Comparison of ENCODE assay signal across 28 mouse cellular contexts in the genomic region with DNA sequence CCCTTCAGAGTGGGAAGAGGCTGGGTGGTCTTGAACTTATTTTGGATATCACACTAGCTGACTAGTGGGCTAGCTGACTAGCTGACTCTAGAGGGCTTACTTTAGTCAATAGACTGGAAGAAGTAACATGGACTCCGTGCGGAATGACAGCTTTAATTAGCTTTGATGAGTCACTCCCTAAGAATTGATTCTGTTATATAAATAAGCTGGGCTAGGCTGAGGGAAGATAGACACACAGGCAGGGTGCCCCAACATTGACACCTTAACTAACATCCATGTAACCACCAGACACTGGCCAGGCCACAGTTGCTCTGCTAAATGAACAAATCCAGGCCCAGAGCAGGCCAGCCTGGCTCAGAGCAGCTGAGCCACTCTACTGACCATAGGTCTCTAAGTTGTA. TPM values are rescaled to one million over a fixed set of nuclear protein-coding genes. Genes with fewer than 3 reads are reported as not detected.
DNase-seq lines count a peak whose midpoint lies in the region; ATAC-seq lines count a peak whose summit lies in the region.
"Had no signal": no experiment of that assay in that cellular context is flagged by ENCODE, and none has a peak within 500 bp of the region (broad histone marks: within the 10 kb centered on the region; RNA-seq: fewer than 3 reads in every experiment).

No protein-coding gene starts in this region.

- H3K27me3 ChIP-seq in heart, embryonic 16.5 days (ENCODE audit: control insufficient read depth, insufficient read depth, low read length), result no peaks in the 10 kb centered on the region
- H3K27me3 ChIP-seq in midbrain, embryonic 12.5 days, result no peaks in the 10 kb centered on the region
- H3K27me3 ChIP-seq in midbrain, embryonic 10.5 days (ENCODE audit: low read depth, poor library complexity, severe bottlenecking), result no peaks in the 10 kb centered on the region
- H3K27me3 ChIP-seq: limb, embryonic 15.5 days had no signal

- H3K4me3 ChIP-seq in heart, embryonic 16.5 days (ENCODE audit: low read length), result no peak overlapping the region
- H3K4me3 ChIP-seq in midbrain, embryonic 12.5 days, result no peak overlapping the region
- H3K4me3 ChIP-seq in midbrain, embryonic 10.5 days, result no peak overlapping the region
- H3K4me3 ChIP-seq: limb, embryonic 10.5 days; limb, embryonic 15.5 days had no signal

- 0 out of 2 replicates have a peak, but pooled peaks cover 2% of the 10 kb centered on the region for H3K9me3 ChIP-seq in heart, embryonic 16.5 days (replicated peaks; ENCODE audit: control insufficient read depth, low read length)
- peaks cover under 1% of the 10 kb centered on the region; the same call in 1 of the 2 replicates for H3K9me3 ChIP-seq in midbrain, embryonic 12.5 days
- H3K9me3 ChIP-seq in midbrain, embryonic 10.5 days (replicated peaks), result no peaks in the 10 kb centered on the region
- H3K9me3 ChIP-seq: G1E; limb, embryonic 10.5 days; limb, embryonic 15.5 days had no signal

- H3K36me3 ChIP-seq in heart, embryonic 16.5 days (ENCODE audit: control insufficient read depth, insufficient read depth), result no peaks in the 10 kb centered on the region
- no peaks in the 10 kb centered on the region for H3K36me3 ChIP-seq in midbrain, embryonic 12.5 days
- H3K36me3 ChIP-seq in midbrain, embryonic 10.5 days, result no peaks in the 10 kb centered on the region
- H3K36me3 ChIP-seq: G1E; limb, embryonic 10.5 days; limb, embryonic 15.5 days had no signal

- peak; percentile 56 for ATAC-seq in heart, embryonic 16.5 days (replicated peaks; ENCODE audit: extremely low read depth, insufficient read depth, low FRiP score)
- 0 out of 2 replicates have a peak, but pooled peaks have one; percentile 19 for ATAC-seq in midbrain, embryonic 12.5 days (ENCODE audit: low FRiP score, low read depth)
- ATAC-seq: forebrain, embryonic 14.5 days; intestine, postnatal 0 days had no signal

- peak overlapping the region; percentile 56 for H3K27ac ChIP-seq in heart, embryonic 16.5 days (ENCODE audit: low read length)
- H3K27ac ChIP-seq in midbrain, embryonic 12.5 days (replicated peaks), result no peak overlapping the region
- H3K27ac ChIP-seq in midbrain, embryonic 10.5 days (replicated peaks), result no peak overlapping the region
- H3K27ac ChIP-seq: hindbrain, embryonic 14.5 days; limb, embryonic 10.5 days; limb, embryonic 15.5 days; liver, embryonic 14.5 days; stomach, postnatal 0 days had no signal

- peaks cover 12% of the 10 kb centered on the region for H3K4me1 ChIP-seq in heart, embryonic 16.5 days (ENCODE audit: control insufficient read depth, insufficient read depth, low read length)
- no peaks in the 10 kb centered on the region for H3K4me1 ChIP-seq in midbrain, embryonic 12.5 days
- no peaks in the 10 kb centered on the region for H3K4me1 ChIP-seq in midbrain, embryonic 10.5 days
- H3K4me1 ChIP-seq: limb, embryonic 10.5 days; limb, embryonic 15.5 days had no signal

- DNase-seq in heart, adult 11 months, result no peak
- DNase-seq in midbrain, embryonic 10.5 days (ENCODE audit: low spot score), result no peak
- peak; percentile 21 for DNase-seq in MN1 (ENCODE audit: low spot score)
- peak; percentile 7 for DNase-seq in brain, adult 2 months (ENCODE audit: low read depth, low spot score)
- no peak for DNase-seq in adrenal gland, adult 18-20 months (ENCODE audit: low spot score in 2 of 2)
- DNase-seq: adrenal gland, adult 2 months; cerebellum, adult 11 months; cerebellum, adult 9-10 months; cerebellum, postnatal 36 days; gastrocnemius, postnatal 14 days; kidney, adult 9 months; kidney, postnatal 14 days; layer of hippocampus, adult 9-11 months; lung, embryonic 14.5 days; lung, postnatal 14 days; right cerebral cortex, postnatal 4 days; thymus, adult 18-20 months; thymus, postnatal 4 days had no signal

- H3K9ac ChIP-seq in heart, embryonic 16.5 days (ENCODE audit: low read length), result no peak overlapping the region
- H3K9ac ChIP-seq in midbrain, embryonic 12.5 days (replicated peaks), result no peak overlapping the region
- H3K9ac ChIP-seq: hindbrain, embryonic 14.5 days; limb, embryonic 15.5 days; liver, embryonic 14.5 days; lung, embryonic 14.5 days had no signal

- WGBS in heart, embryonic 16.5 days, result 40% methylated on average over 2 of the region's 2 CpGs
- WGBS in midbrain, embryonic 12.5 days, result 76% methylated on average over 2 of the region's 2 CpGs
- WGBS in midbrain, embryonic 10.5 days, result 79% methylated on average over 2 of the region's 2 CpGs

- H3K4me2 ChIP-seq in heart, embryonic 16.5 days (ENCODE audit: low read depth, low read length), result no peak overlapping the region
- no peak overlapping the region for H3K4me2 ChIP-seq in midbrain, embryonic 12.5 days (replicated peaks)
- H3K4me2 ChIP-seq: hindbrain, embryonic 14.5 days; limb, embryonic 15.5 days; lung, embryonic 14.5 days had no signal

RNA-seq across cellular contexts. Expression of gene 4930426L09Rik, which starts 26.7 kb away (rescaled TPM):
- 0.09 and 0.30 TPM in 2 replicates for polyA plus RNA-seq in heart, embryonic 16.5 days (2015; fragmentation: Nextera tagmentation; extraction: Ambion mirVana)
- 0.37 and 0.92 TPM in 2 replicates for polyA plus RNA-seq in midbrain, embryonic 12.5 days (2016; fragmentation: Nextera tagmentation; extraction: Ambion mirVana)
- polyA plus RNA-seq in midbrain, embryonic 10.5 days (2016; fragmentation: Nextera tagmentation; extraction: Ambion mirVana), result 0.16 and 0.41 TPM in 2 replicates
- 1 to 10 TPM in 1 of 2 experiments, under 1 TPM in 1; 0.96 to 1.2 TPM for total RNA-seq in adrenal gland, adult 18-20 months (2021)

RNA-seq across cellular contexts. Expression of gene Pip4k2a, which starts 26.9 kb away (rescaled TPM):
- polyA plus RNA-seq in heart, embryonic 16.5 days (2015; fragmentation: Nextera tagmentation; extraction: Ambion mirVana), result 7.7 and 10.0 TPM in 2 replicates
- polyA plus RNA-seq in midbrain, embryonic 12.5 days (2016; fragmentation: Nextera tagmentation; extraction: Ambion mirVana), result 10.7 and 12.0 TPM in 2 replicates
- polyA plus RNA-seq in midbrain, embryonic 10.5 days (2016; fragmentation: Nextera tagmentation; extraction: Ambion mirVana), result 7.7 and 7.9 TPM in 2 replicates
- total RNA-seq in adrenal gland, adult 18-20 months (2021), result 10 to 100 TPM; 19.4 to 40.7 TPM

Comparison
In these comparisons a context has a peak if more than half of its experiments do, and no peak if none do; other contexts are left out.
1. DNase-seq: peak in MN1 (single experiment) and brain, adult 2 months (single experiment); none in heart, adult 11 months (single experiment), midbrain, embryonic 10.5 days (single experiment) and adrenal gland, adult 18-20 months (0 of 2).